Mouse (Mus musculus): ENCODE measurements at regions not wholly inside any gene's neighbourhood (a gene's known extent, or its start where the extent isn't known, plus 50 kb on each side); places are given as distances from the start of the nearest gene placed in this dataset.

DNA sequence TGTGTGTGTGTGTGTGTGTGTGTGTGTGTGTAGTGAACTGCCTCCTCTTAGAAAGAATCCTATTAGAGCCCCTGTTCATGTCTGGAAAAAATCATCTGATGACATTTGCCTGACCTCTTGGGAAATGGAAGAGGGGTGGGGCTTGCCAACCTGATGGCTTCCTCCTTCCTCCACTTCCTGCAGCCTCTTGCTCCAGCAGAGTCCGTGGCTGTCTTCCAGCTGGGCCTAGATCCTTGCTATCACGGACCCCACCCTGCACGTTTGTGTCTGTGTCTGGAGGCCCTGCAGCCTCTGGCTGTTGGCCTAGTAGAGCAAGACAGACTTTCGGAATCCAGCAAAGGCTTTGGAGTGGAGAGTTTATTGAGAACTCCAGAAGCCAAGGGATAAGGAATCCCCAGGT lies 273.2 kb downstream of the 1500009L16Rik start:
- no peak for TF ChIP-seq CTCF (IDR thresholded peaks at IDR 0.05; ENCODE audit: low read depth, low read length)
- no peak for TF ChIP-seq POLR2A (IDR thresholded peaks at IDR 0.05; ENCODE audit: extremely low read depth, insufficient read depth, low read length)
